Mouse (Mus musculus): ENCODE measurements around the gene Dhx40. TPM values are rescaled to one million over a fixed set of nuclear protein-coding genes. Genes with fewer than 3 reads are reported as not detected.

Gene Dhx40
- polyA plus RNA-seq, 1 experiment from 2014 or later: 44.5 TPM

GRCm38 (mm10) chr11:86840511-86841154 is 33.1 kb upstream of the Dhx40 start:
- Histone ChIP-seq H3K9ac (ENCODE audit: low read depth, low read length) (no peak overlapping the region), H3K4me3 (ENCODE audit: low read length) (no peak overlapping the region), H3K27me3 (ENCODE audit: control insufficient read depth, insufficient read depth, low read length) (no peaks in the 10 kb centered on the region), H3K4me1 (ENCODE audit: control insufficient read depth, insufficient read depth, low read length) (peaks cover 17% of the 10 kb centered on the region), H3K4me2 (replicated peaks; ENCODE audit: low read depth, low read length) (no peak overlapping the region), H3K36me3 (ENCODE audit: control insufficient read depth, insufficient read depth, low read length) (no peaks in the 10 kb centered on the region), H3K27ac (ENCODE audit: low read depth, low read length) (peak overlapping the region; percentile 79; the same call in 1 of the 2 replicates), H3K9me3 (ENCODE audit: control insufficient read depth, low read length) (no peaks in the 10 kb centered on the region)
- ATAC-seq (ENCODE audit: low FRiP score, low TSS enrichment): 0 out of 2 replicates have a peak, but pooled peaks have one; percentile 57
- 23% methylated on average over 3 of the region's 3 CpGs for WGBS

- Histone ChIP-seq H3K9me3 (ENCODE audit: control insufficient read depth, low read length) (no peaks in the 10 kb centered on the region), H3K4me3 (ENCODE audit: low read length) (no peak overlapping the region), H3K36me3 (ENCODE audit: control insufficient read depth, insufficient read depth, low read length) (no peaks in the 10 kb centered on the region), H3K27me3 (ENCODE audit: control insufficient read depth, insufficient read depth, low read length) (no peaks in the 10 kb centered on the region), H3K9ac (ENCODE audit: low read depth, low read length) (no peak overlapping the region), H3K27ac (ENCODE audit: low read depth, low read length) (peak overlapping the region; percentile 79), H3K4me1 (ENCODE audit: control insufficient read depth, insufficient read depth, low read length) (peaks cover 19% of the 10 kb centered on the region), H3K4me2 (replicated peaks; ENCODE audit: low read depth, low read length) (no peak overlapping the region)
- WGBS: 50% methylated on average over 7 of the region's 7 CpGs
- no peak for ATAC-seq (ENCODE audit: low FRiP score, low TSS enrichment)
These were observed 32.3 kb upstream of the Dhx40 start for GRCm38 (mm10) chr11:86839716-86840447.

GRCm38 (mm10) chr11:86838792-86839191 is 31.2 kb upstream of the Dhx40 start:
- WGBS: 87% methylated on average over 1 of the region's 1 CpGs
- no peak for ATAC-seq (ENCODE audit: low FRiP score, low TSS enrichment)
- H3K9ac ChIP-seq (ENCODE audit: low read depth, low read length): no peak overlapping the region
- no peak overlapping the region for H3K27ac ChIP-seq (ENCODE audit: low read depth, low read length)
- no peaks in the 10 kb centered on the region for H3K9me3 ChIP-seq (ENCODE audit: control insufficient read depth, low read length)
- peaks cover 23% of the 10 kb centered on the region for H3K4me1 ChIP-seq (ENCODE audit: control insufficient read depth, insufficient read depth, low read length)
- no peaks in the 10 kb centered on the region for H3K36me3 ChIP-seq (ENCODE audit: control insufficient read depth, insufficient read depth, low read length)
- H3K4me3 ChIP-seq (ENCODE audit: low read length): no peak overlapping the region
- H3K4me2 ChIP-seq (replicated peaks; ENCODE audit: low read depth, low read length): no peak overlapping the region
- H3K27me3 ChIP-seq (ENCODE audit: control insufficient read depth, insufficient read depth, low read length): no peaks in the 10 kb centered on the region

- no peak for ATAC-seq (ENCODE audit: low FRiP score, low TSS enrichment)
These were observed 28.8 kb upstream of the Dhx40 start for GRCm38 (mm10) chr11:86836366-86836765.

GRCm38 (mm10) chr11:86834628-86835338 is 27.2 kb upstream of the Dhx40 start:
- peak; percentile 10; the same call in 1 of the 2 replicates for ATAC-seq (ENCODE audit: low FRiP score, low TSS enrichment)

More at GRCm38 (mm10) chr11:86836366-86836765, 28.8 kb upstream of the Dhx40 start:
- Histone ChIP-seq H3K9me3 (ENCODE audit: control insufficient read depth, low read length) (no peaks in the 10 kb centered on the region), H3K36me3 (ENCODE audit: control insufficient read depth, insufficient read depth, low read length) (no peaks in the 10 kb centered on the region), H3K4me2 (replicated peaks; ENCODE audit: low read depth, low read length) (no peak overlapping the region), H3K27ac (ENCODE audit: low read depth, low read length) (0 out of 2 replicates have a peak overlapping the region, but pooled peaks have one; percentile 11), H3K4me3 (ENCODE audit: low read length) (no peak overlapping the region), H3K27me3 (ENCODE audit: control insufficient read depth, insufficient read depth, low read length) (no peaks in the 10 kb centered on the region), H3K4me1 (ENCODE audit: control insufficient read depth, insufficient read depth, low read length) (peaks cover 23% of the 10 kb centered on the region), H3K9ac (ENCODE audit: low read depth, low read length) (no peak overlapping the region)
- 67% methylated on average over 2 of the region's 2 CpGs for WGBS

GRCm38 (mm10) chr11:86834050-86834449 is 26.5 kb upstream of the Dhx40 start:
- Histone ChIP-seq H3K36me3 (ENCODE audit: control insufficient read depth, insufficient read depth, low read length) (no peaks in the 10 kb centered on the region), H3K4me1 (ENCODE audit: control insufficient read depth, insufficient read depth, low read length) (0 out of 2 replicates have a peak, but pooled peaks cover 6% of the 10 kb centered on the region), H3K4me3 (ENCODE audit: low read length) (no peak overlapping the region), H3K4me2 (replicated peaks; ENCODE audit: low read depth, low read length) (no peak overlapping the region), H3K9ac (ENCODE audit: low read depth, low read length) (no peak overlapping the region), H3K27ac (ENCODE audit: low read depth, low read length) (peak overlapping the region; percentile 59), H3K9me3 (ENCODE audit: control insufficient read depth, low read length) (no peaks in the 10 kb centered on the region), H3K27me3 (ENCODE audit: control insufficient read depth, insufficient read depth, low read length) (no peaks in the 10 kb centered on the region)
- 50% methylated on average over 7 of the region's 7 CpGs for WGBS
- peak; percentile 21; the same call in 1 of the 2 replicates for ATAC-seq (ENCODE audit: low FRiP score, low TSS enrichment)

More at GRCm38 (mm10) chr11:86834628-86835338, 27.2 kb upstream of the Dhx40 start:
- Histone ChIP-seq H3K27me3 (ENCODE audit: control insufficient read depth, insufficient read depth, low read length) (no peaks in the 10 kb centered on the region), H3K9ac (ENCODE audit: low read depth, low read length) (no peak overlapping the region), H3K9me3 (ENCODE audit: control insufficient read depth, low read length) (no peaks in the 10 kb centered on the region), H3K27ac (ENCODE audit: low read depth, low read length) (peak overlapping the region; percentile 59; the same call in 1 of the 2 replicates), H3K4me1 (ENCODE audit: control insufficient read depth, insufficient read depth, low read length) (peaks cover 13% of the 10 kb centered on the region; the same call in 1 of the 2 replicates), H3K4me2 (replicated peaks; ENCODE audit: low read depth, low read length) (no peak overlapping the region), H3K4me3 (ENCODE audit: low read length) (no peak overlapping the region), H3K36me3 (ENCODE audit: control insufficient read depth, insufficient read depth, low read length) (no peaks in the 10 kb centered on the region)
- 36% methylated on average over 8 of the region's 8 CpGs for WGBS

- no peaks in the 10 kb centered on the region for H3K9me3 ChIP-seq (ENCODE audit: control insufficient read depth, low read length)
- no peak overlapping the region for H3K9ac ChIP-seq (ENCODE audit: low read depth, low read length)
- H3K27me3 ChIP-seq (ENCODE audit: control insufficient read depth, insufficient read depth, low read length): no peaks in the 10 kb centered on the region
- H3K4me2 ChIP-seq (replicated peaks; ENCODE audit: low read depth, low read length): no peak overlapping the region
- 0 out of 2 replicates have a peak, but pooled peaks cover 6% of the 10 kb centered on the region for H3K4me1 ChIP-seq (ENCODE audit: control insufficient read depth, insufficient read depth, low read length)
- H3K27ac ChIP-seq (ENCODE audit: low read depth, low read length): no peak overlapping the region; the same call in 1 of the 2 replicates
- no peak overlapping the region for H3K4me3 ChIP-seq (ENCODE audit: low read length)
- WGBS: 51% methylated on average over 3 of the region's 3 CpGs
- H3K36me3 ChIP-seq (ENCODE audit: control insufficient read depth, insufficient read depth, low read length): no peaks in the 10 kb centered on the region
- ATAC-seq (ENCODE audit: low FRiP score, low TSS enrichment): no peak
These were observed 25.6 kb upstream of the Dhx40 start for GRCm38 (mm10) chr11:86833153-86833552.

GRCm38 (mm10) chr11:86828396-86828795 is 20.9 kb upstream of the Dhx40 start:
- WGBS: 45% methylated on average over 6 of the region's 6 CpGs
- H3K27ac ChIP-seq (ENCODE audit: low read depth, low read length): no peak overlapping the region

More at GRCm38 (mm10) chr11:86828396-86828795, 20.9 kb upstream of the Dhx40 start:
- Histone ChIP-seq H3K4me3 (ENCODE audit: low read length) (no peak overlapping the region), H3K27me3 (ENCODE audit: control insufficient read depth, insufficient read depth, low read length) (no peaks in the 10 kb centered on the region), H3K9ac (ENCODE audit: low read depth, low read length) (no peak overlapping the region), H3K4me2 (replicated peaks; ENCODE audit: low read depth, low read length) (no peak overlapping the region), H3K9me3 (ENCODE audit: control insufficient read depth, low read length) (no peaks in the 10 kb centered on the region), H3K4me1 (ENCODE audit: control insufficient read depth, insufficient read depth, low read length) (no peaks in the 10 kb centered on the region), H3K36me3 (ENCODE audit: control insufficient read depth, insufficient read depth, low read length) (no peaks in the 10 kb centered on the region)
- no peak for ATAC-seq (ENCODE audit: low FRiP score, low TSS enrichment)

Data from kidney, embryonic 14.5 days (tissue).